Mouse (Mus musculus) intestine, postnatal 0 days (tissue): ENCODE measurements around the gene Hap1. TPM values are rescaled to one million over a fixed set of nuclear protein-coding genes. Genes with fewer than 3 reads are reported as not detected.
"Not testable (repeated sequence)": the region's sequence is repeated elsewhere in the genome, so short reads cannot be mapped to it uniquely, and the experiment has no call there.

Source experiments
- ATAC-seq: fragments of 200-750 bp; cut with Nextera tagmentation; 2 replicates; pipeline ENCODE4 v1.8.0; 2017; ENCODE audit warnings: mild to moderate bottlenecking, moderate TSS enrichment, moderate library complexity
- H3K27ac ChIP-seq: fragments of 300-500 bp; sonication (generic); 2 replicates; pipeline ENCODE4 v1.5.1; 2014; ENCODE audit warnings: mild to moderate bottlenecking, low read depth, low read length, moderate library complexity
- H3K27me3 ChIP-seq: fragments of 300-500 bp; sonication (generic); replicated peaks from 2 replicates; pipeline ENCODE4 v1.6.1; 2014; ENCODE audit warnings: low read length, mixed read lengths; ENCODE audit not compliant: control insufficient read depth, insufficient read depth
- H3K36me3 ChIP-seq: fragments of 300-500 bp; sonication (generic); 2 replicates; pipeline ENCODE4 v1.6.1; 2014; ENCODE audit warnings: mild to moderate bottlenecking, moderate library complexity; ENCODE audit not compliant: control insufficient read depth, insufficient read depth
- H3K4me1 ChIP-seq: fragments of 300-500 bp; sonication (generic); replicated peaks from 2 replicates; pipeline ENCODE4 v1.6.1; 2014; ENCODE audit warnings: antibody characterized with exemption, low read length, mixed read lengths; ENCODE audit not compliant: control insufficient read depth, insufficient read depth
- H3K4me2 ChIP-seq: fragments of 300-500 bp; sonication (generic); replicated peaks from 2 replicates; pipeline ENCODE4 v1.6.1; 2014; ENCODE audit warnings: low read depth, mild to moderate bottlenecking, moderate library complexity
- H3K4me3 ChIP-seq: fragments of 300-500 bp; sonication (generic); 2 replicates; pipeline ENCODE4 v1.5.1; 2014; ENCODE audit warnings: low read depth, low read length
- H3K9ac ChIP-seq: fragments of 300-500 bp; sonication (generic); 2 replicates; pipeline ENCODE4 v1.6.1; 2014; ENCODE audit warnings: mild to moderate bottlenecking, low read depth, low read length
- H3K9me3 ChIP-seq: fragments of 300-500 bp; sonication (generic); 2 replicates; pipeline ENCODE4 v1.6.1; 2016; ENCODE audit warnings: mixed run types; ENCODE audit not compliant: control insufficient read depth
- CTCF ChIP-seq: sonication (generic); IDR thresholded peaks from 2 replicates; pipeline ENCODE4 v1.5.1; 2016; ENCODE audit warnings: low read depth, mild to moderate bottlenecking, control low read depth, antibody characterized with exemption, moderate library complexity
- WGBS: fragments of 180-500 bp; shearing (Covaris S2); extraction: QIAGEN DNeasy Blood & Tissue Kit; methylation state at CpG from one replicate; pipeline ENCODE4 v1.1.7; 2014; 5-methylcytosine and 5-hydroxymethylcytosine counted together
- polyA plus RNA-seq: library from polyadenylated mRNA; unstranded; fragments of >200 nt; fragmentation: Nextera tagmentation; extraction: Ambion mirVana; gene quantifications from 2 replicates; pipeline ENCODE4 v1.2.1, GENCODE M21; 2015

Gene Hap1
- polyA plus RNA-seq, 1 experiment from 2014 or later: 10.0 TPM

DNA sequence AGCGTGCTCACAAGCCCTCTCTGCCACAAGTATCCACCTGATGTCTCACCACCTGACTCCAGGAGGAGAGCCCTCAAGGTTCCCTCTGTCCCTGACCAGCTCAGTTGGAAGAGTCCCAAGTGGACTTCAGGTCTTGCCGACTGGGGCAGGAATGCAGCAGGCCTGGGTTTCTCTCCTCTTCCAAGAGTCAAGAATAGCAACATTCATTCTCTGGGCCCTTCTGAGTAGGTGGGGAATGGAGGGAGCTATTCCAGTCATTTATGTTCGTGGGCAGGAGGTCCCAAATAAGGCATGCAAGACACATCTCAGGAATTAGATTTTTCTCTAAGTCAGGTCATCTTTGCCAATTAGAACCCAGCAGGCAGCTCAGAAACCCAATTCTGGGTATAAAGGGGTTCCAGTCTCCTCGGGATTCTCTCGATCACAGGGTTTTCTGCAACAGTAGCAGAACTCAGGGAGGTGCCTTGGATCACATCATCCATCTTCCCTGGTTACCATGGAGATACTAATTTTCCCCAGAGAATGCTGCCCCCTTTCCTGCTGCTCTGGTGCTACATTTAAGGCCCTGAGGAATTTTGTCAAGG lies 43.7 kb downstream of the Hap1 start:
- no peak for TF ChIP-seq CTCF
- no peaks in the 10 kb centered on the region for H3K4me1 ChIP-seq
- 35% methylated on average over 5 of the region's 5 CpGs for WGBS
- no peak overlapping the region for H3K4me3 ChIP-seq
- H3K9me3 ChIP-seq: no peaks in the 10 kb centered on the region
- no peak overlapping the region for H3K4me2 ChIP-seq
- H3K27me3 ChIP-seq: no peaks in the 10 kb centered on the region
- H3K9ac ChIP-seq: no peak overlapping the region
- no peak overlapping the region for H3K27ac ChIP-seq
- H3K36me3 ChIP-seq: no peaks in the 10 kb centered on the region
- no peak for ATAC-seq

DNA sequence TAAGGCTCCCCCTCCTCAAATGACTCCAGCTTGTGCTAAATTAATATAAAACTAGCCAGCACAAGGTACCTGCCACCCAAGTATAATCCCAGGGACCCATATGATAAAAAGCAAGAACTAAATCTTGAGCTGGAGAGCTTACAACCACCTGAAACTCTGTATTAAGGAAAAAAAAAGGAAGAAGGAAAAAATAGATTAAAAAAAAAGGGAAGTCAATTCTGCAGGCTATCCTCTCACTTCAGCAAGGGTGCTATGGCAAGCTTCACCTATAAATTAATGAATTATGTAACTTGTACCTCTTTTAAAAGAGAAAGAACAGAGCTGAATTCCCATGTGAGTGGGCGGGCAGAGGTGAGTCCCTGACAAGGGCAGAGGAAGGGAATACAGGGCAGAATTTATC lies 44.3 kb downstream of the Hap1 start:
- WGBS: 81% methylated on average over 1 of the region's 1 CpGs
- H3K27me3 ChIP-seq: no peaks in the 10 kb centered on the region
- H3K9me3 ChIP-seq: no peaks in the 10 kb centered on the region
- H3K4me1 ChIP-seq: no peaks in the 10 kb centered on the region
- H3K4me2 ChIP-seq: no peak overlapping the region
- no peak for ATAC-seq
- H3K27ac ChIP-seq: no peak overlapping the region
- no peaks in the 10 kb centered on the region for H3K36me3 ChIP-seq
- no peak overlapping the region for H3K4me3 ChIP-seq
- H3K9ac ChIP-seq: no peak overlapping the region
- TF ChIP-seq CTCF: no peak

DNA sequence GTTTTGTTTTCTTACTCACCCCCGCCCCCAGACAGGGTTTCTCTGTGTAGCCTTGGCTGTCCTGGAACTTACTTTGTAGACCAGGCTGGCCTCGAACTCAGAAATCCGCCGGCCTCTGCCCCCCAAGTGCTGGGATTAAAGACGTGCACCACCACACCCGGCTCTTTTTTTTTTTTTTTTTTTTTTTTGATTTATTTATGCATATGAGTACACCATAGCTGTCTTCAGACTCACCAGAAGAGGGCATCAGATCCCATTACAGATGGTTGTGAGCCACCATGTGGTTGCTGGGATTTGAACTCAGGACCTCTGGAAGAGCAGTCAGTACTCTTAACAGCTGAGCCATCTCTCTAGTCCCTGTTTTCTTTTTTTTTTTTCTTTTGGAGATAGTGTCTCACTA lies 47.3 kb downstream of the Hap1 start:
- H3K9ac ChIP-seq, H3K9me3 ChIP-seq, H3K4me2 ChIP-seq, ATAC-seq, H3K27ac ChIP-seq, H3K36me3 ChIP-seq, H3K27me3 ChIP-seq, H3K4me1 ChIP-seq, H3K4me3 ChIP-seq: not testable (repeated sequence)
- 90% methylated on average over 6 of the region's 6 CpGs for WGBS

DNA sequence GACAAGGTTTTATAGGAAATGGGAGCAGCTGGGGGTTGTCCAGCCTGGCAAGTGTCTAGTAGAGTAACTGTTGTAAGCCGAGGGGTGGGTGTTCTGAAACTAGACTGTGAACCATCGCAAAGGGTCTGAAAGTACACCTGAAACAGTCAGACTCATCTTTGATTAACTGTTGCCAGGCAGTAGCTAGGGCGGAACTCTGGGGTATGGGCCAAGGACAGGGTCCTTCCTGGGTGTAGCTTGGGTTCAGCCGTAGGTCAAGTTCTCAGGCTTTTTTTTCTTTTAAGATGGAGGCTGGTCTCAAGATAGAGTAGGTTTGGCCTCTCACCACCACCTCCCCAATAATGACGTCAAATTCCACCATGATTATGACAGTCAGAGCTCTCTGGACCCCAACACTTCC lies 48.0 kb downstream of the Hap1 start:
- Histone ChIP-seq H3K4me1 (no peaks in the 10 kb centered on the region), H3K4me3 (no peak overlapping the region), H3K4me2 (no peak overlapping the region), H3K27ac (no peak overlapping the region), H3K27me3 (no peaks in the 10 kb centered on the region), H3K36me3 (no peaks in the 10 kb centered on the region), H3K9ac (no peak overlapping the region), H3K9me3 (no peaks in the 10 kb centered on the region)
- TF ChIP-seq CTCF: no peak
- WGBS: 84% methylated on average over 5 of the region's 5 CpGs
- no peak for ATAC-seq

DNA sequence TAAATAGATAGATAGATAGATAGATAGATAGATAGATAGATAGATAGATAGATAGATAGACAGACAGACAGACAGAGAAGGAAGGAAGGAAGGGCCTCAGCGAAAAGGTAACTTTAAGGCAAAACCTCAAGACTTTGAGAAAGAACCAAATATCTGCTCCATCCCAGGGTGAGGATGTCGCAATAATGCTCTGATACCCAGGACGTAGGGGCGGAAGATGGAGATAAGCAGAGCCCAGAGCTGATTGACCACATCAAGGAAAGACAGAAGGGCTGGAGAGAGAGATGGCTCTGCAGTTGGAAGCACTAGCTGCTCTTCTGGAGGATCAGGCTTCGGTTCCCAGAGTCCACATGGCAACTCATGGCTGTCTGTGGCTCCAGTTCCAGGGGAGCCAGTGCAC lies 54.6 kb downstream of the Hap1 start:
- Histone ChIP-seq H3K36me3 (no peaks in the 10 kb centered on the region), H3K4me3 (no peak overlapping the region), H3K27ac (no peak overlapping the region), H3K9me3 (no peaks in the 10 kb centered on the region), H3K4me1 (no peaks in the 10 kb centered on the region), H3K27me3 (no peaks in the 10 kb centered on the region), H3K9ac (no peak overlapping the region), H3K4me2 (no peak overlapping the region)
- ATAC-seq: no peak
- 73% methylated on average over 5 of the region's 5 CpGs for WGBS
- no peak for TF ChIP-seq CTCF

DNA sequence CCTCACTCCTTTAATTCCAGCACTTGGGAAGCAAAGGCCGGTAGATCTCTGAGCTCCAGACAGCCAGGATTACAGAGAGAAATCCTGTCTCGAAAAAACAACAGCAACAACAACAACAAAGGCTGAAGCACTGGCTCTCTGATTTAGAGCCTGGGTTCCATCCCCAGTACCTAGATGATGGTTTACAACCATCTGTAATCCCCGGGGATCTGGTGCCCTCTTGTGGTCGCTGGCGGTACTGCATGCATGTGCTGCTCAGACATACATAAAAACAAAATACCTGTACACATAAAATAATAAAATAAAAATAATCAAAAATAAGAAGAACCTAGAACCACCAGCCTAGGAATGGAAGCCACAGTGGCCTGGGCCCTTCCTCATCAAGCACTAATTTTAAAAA lies 55.6 kb downstream of the Hap1 start:
- Histone ChIP-seq H3K36me3 (no peaks in the 10 kb centered on the region), H3K9me3 (no peaks in the 10 kb centered on the region), H3K27me3 (no peaks in the 10 kb centered on the region), H3K4me3 (no peak overlapping the region), H3K9ac (no peak overlapping the region), H3K27ac (no peak overlapping the region), H3K4me2 (no peak overlapping the region), H3K4me1 (no peaks in the 10 kb centered on the region)
- no peak for ATAC-seq
- TF ChIP-seq CTCF: peak; percentile 95
- WGBS: 10% methylated on average over 5 of the region's 5 CpGs
